Mouse (Mus musculus): ENCODE data around the gene Tnr.

DNA sequence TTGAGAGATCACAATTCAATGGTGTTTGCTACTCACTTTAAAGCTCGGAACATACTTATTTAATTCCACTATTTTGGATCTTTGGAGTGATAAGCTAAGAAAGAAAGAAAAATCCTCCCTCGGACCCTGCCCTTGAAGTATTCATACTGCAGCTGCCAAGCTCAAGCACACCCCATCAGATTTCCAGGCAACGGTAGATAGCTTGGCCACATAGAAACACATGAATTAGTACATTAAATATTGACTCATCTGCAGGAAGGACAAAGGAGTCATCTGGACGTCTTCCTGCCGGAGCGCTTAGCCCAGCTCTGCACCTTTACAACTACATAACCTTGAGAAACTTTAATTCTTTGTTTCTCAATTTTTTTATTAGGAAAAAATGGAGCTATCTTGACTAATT, 205.7 kb downstream of the Tnr start:
- TF ChIP-seq POLR2A (IDR thresholded peaks at IDR 0.05; ENCODE audit: extremely low read depth, insufficient read depth, low read length), result no peak
- no peak for TF ChIP-seq CTCF (IDR thresholded peaks at IDR 0.05; ENCODE audit: low read depth, low read length)

Measured in liver, adult 2 months (tissue).